Mouse (Mus musculus) cerebellum, postnatal 25 days (tissue): ENCODE measurements around the gene Rab11fip4.

Source experiments
- DNase-seq, 2 experiments: peaks; one replicate each; pipeline ENCODE4 v3.0.0; 2021; ENCODE audit warnings: mixed read lengths in 2 of 2

Gene Rab11fip4

GRCm38 (mm10) chr11:79656491-79656890 is 65.5 kb downstream of the Rab11fip4 start:
- no peak for DNase-seq

- no peak for DNase-seq
Observed at GRCm38 (mm10) chr11:79657053-79657452, 66.0 kb downstream of the Rab11fip4 start.

- no peak for DNase-seq
Observed at GRCm38 (mm10) chr11:79658205-79658825, 67.3 kb downstream of the Rab11fip4 start.

- DNase-seq: peak; percentile 82 to 91
Observed at GRCm38 (mm10) chr11:79660361-79661205, 69.6 kb downstream of the Rab11fip4 start.

GRCm38 (mm10) chr11:79661877-79662545 is 71.0 kb downstream of the Rab11fip4 start:
- DNase-seq: no peak

GRCm38 (mm10) chr11:79663158-79663557 is 72.1 kb downstream of the Rab11fip4 start:
- DNase-seq: no peak

GRCm38 (mm10) chr11:79663570-79663969 is 72.6 kb downstream of the Rab11fip4 start:
- no peak for DNase-seq

- peak; percentile 73 to 75 for DNase-seq
Observed at GRCm38 (mm10) chr11:79666544-79666943, 75.5 kb downstream of the Rab11fip4 start.

GRCm38 (mm10) chr11:79669210-79669609 is 78.2 kb downstream of the Rab11fip4 start:
- DNase-seq: no peak

GRCm38 (mm10) chr11:79669947-79670346 is 78.9 kb downstream of the Rab11fip4 start:
- DNase-seq: no peak

- no peak for DNase-seq
Observed at GRCm38 (mm10) chr11:79670411-79670945, 79.5 kb downstream of the Rab11fip4 start.

GRCm38 (mm10) chr11:79671668-79672281 is 80.8 kb downstream of the Rab11fip4 start:
- DNase-seq: peak; percentile 55 to 72

- peak in 1 of 2 experiments; percentile 44 for DNase-seq
Observed at GRCm38 (mm10) chr11:79673072-79673471, 82.1 kb downstream of the Rab11fip4 start.

- no peak for DNase-seq
Observed at GRCm38 (mm10) chr11:79673717-79674116, 82.7 kb downstream of the Rab11fip4 start.

- no peak for DNase-seq
Observed at GRCm38 (mm10) chr11:79674231-79674630, 83.2 kb downstream of the Rab11fip4 start.

GRCm38 (mm10) chr11:79674632-79675031 is 83.6 kb downstream of the Rab11fip4 start:
- peak; percentile 84 for DNase-seq

GRCm38 (mm10) chr11:79675285-79675684 is 84.3 kb downstream of the Rab11fip4 start:
- no peak for DNase-seq

- no peak for DNase-seq
Observed at GRCm38 (mm10) chr11:79675994-79676393, 85.0 kb downstream of the Rab11fip4 start.

- DNase-seq: no peak
Observed at GRCm38 (mm10) chr11:79676483-79676967, 85.5 kb downstream of the Rab11fip4 start.

GRCm38 (mm10) chr11:79677402-79677801 is 86.4 kb downstream of the Rab11fip4 start:
- no peak for DNase-seq

GRCm38 (mm10) chr11:79678363-79679153 is 87.5 kb downstream of the Rab11fip4 start:
- peak in 1 of 2 experiments; percentile 16 for DNase-seq

- DNase-seq: no peak
Observed at GRCm38 (mm10) chr11:79679929-79680328, 88.9 kb downstream of the Rab11fip4 start.
